Mouse (Mus musculus) myocyte (in vitro differentiated cells): ENCODE results near the gene Cd163. TPM values are rescaled to one million over a fixed set of nuclear protein-coding genes. Genes with fewer than 3 reads are reported as not detected.

Experiments
- H3K27me3 ChIP-seq: one replicate; pipeline ENCODE4 v1.6.1; 2011; ENCODE audit not compliant: control insufficient read depth, insufficient read depth, insufficient read length
- H3K36me3 ChIP-seq: one replicate; pipeline ENCODE4 v1.6.1; 2011; ENCODE audit not compliant: control insufficient read depth, insufficient read depth
- H3K4me2 ChIP-seq: one replicate; pipeline ENCODE4 v1.6.1; 2011; ENCODE audit warnings: low read depth, control low read depth
- H3K4me3 ChIP-seq: one replicate; pipeline ENCODE4 v1.5.1; 2011; ENCODE audit warnings: mild to moderate bottlenecking, control low read depth, moderate library complexity
- H3K79me2 ChIP-seq: one replicate; pipeline ENCODE4 v1.6.1; 2011; ENCODE audit not compliant: control insufficient read depth, insufficient read depth
- H3ac ChIP-seq: one replicate; pipeline ENCODE4 v1.6.1; 2011; ENCODE audit not compliant: control insufficient read depth, insufficient read length
- CEBPB ChIP-seq: IDR thresholded peaks from 2 replicates; pipeline ENCODE4 v1.6.1; 2011; ENCODE audit warnings: mild to moderate bottlenecking, moderate library complexity; ENCODE audit not compliant: poor library complexity, insufficient read depth, severe bottlenecking
- E2F4 ChIP-seq: IDR thresholded peaks from one replicate; pipeline ENCODE4 v1.6.1; 2011; ENCODE audit warnings: mild to moderate bottlenecking, control low read depth, moderate library complexity; ENCODE audit not compliant: insufficient read depth
- MAX ChIP-seq: IDR thresholded peaks from one replicate; pipeline ENCODE4 v1.6.1; 2011; ENCODE audit warnings: low read depth, mild to moderate bottlenecking, control low read depth
- MYOD1 ChIP-seq, 3 experiments: IDR thresholded peaks; one replicate each; pipeline ENCODE4 v1.6.1; 2011; ENCODE audit warnings: control low read depth in 2 of 3, low read depth in 2 of 3, mild to moderate bottlenecking in 2 of 3, moderate library complexity in 1 of 3; ENCODE audit not compliant: insufficient read length in 2 of 3, control insufficient read depth in 1 of 3
- MYOG ChIP-seq, 3 experiments: IDR thresholded peaks; one replicate each; pipeline ENCODE4 v1.6.1; 2011; ENCODE audit warnings: control low read depth in 2 of 3, low read depth in 2 of 3, mild to moderate bottlenecking in 2 of 3; ENCODE audit not compliant: insufficient read length in 2 of 3, control insufficient read depth in 1 of 3, insufficient read depth in 1 of 3
- POLR2A ChIP-seq: IDR thresholded peaks from one replicate; pipeline ENCODE4 v1.6.1; 2011; ENCODE audit warnings: low read depth, mild to moderate bottlenecking, control low read depth, moderate library complexity; ENCODE audit not compliant: insufficient read length
- POLR2AphosphoS2 ChIP-seq: IDR thresholded peaks from one replicate; pipeline ENCODE4 v1.6.1; 2011; ENCODE audit warnings: low read depth, control low read depth; ENCODE audit not compliant: insufficient read length
- REST ChIP-seq: IDR thresholded peaks from one replicate; pipeline ENCODE4 v1.6.1; 2011; ENCODE audit warnings: mild to moderate bottlenecking, control low read depth, moderate library complexity; ENCODE audit not compliant: insufficient read depth, insufficient read length
- SRF ChIP-seq: IDR thresholded peaks from one replicate; pipeline ENCODE4 v1.6.1; 2011; ENCODE audit warnings: low read depth; ENCODE audit not compliant: control insufficient read depth, insufficient read length
- TCF12 ChIP-seq: IDR thresholded peaks from one replicate; pipeline ENCODE4 v1.6.1; 2011; ENCODE audit warnings: mild to moderate bottlenecking, control low read depth; ENCODE audit not compliant: poor library complexity, insufficient read depth, severe bottlenecking
- TCF3 ChIP-seq: IDR thresholded peaks from one replicate; pipeline ENCODE4 v1.6.1; 2011; ENCODE audit warnings: low read depth, control low read depth; ENCODE audit not compliant: insufficient read length
- USF1 ChIP-seq: IDR thresholded peaks from one replicate; pipeline ENCODE4 v1.6.1; 2011; ENCODE audit warnings: low read depth, mild to moderate bottlenecking, control low read depth, moderate library complexity
- polyA plus RNA-seq: library from polyadenylated mRNA; unstranded; fragments of >200 nt; fragmentation: generic; extraction: Trizol; gene quantifications from one replicate; pipeline ENCODE4 v1.2.1, GENCODE M21; 2012; ENCODE audit warnings: missing spikeins

The Cd163 gene
- polyA plus RNA-seq, 1 experiment: 0.24 TPM

- Histone ChIP-seq H3ac (no peak overlapping the region), H3K36me3 (no peaks in the 10 kb centered on the region), H3K4me3 (no peak overlapping the region), H3K27me3 (no peaks in the 10 kb centered on the region), H3K4me2 (no peak overlapping the region), H3K79me2 (no peaks in the 10 kb centered on the region)
- no peak for TF ChIP-seq MYOD1 (IDR thresholded peaks at IDR 0.05; ENCODE audit: control insufficient read depth in 1 of 3, insufficient read length in 2 of 3, low read depth in 2 of 3)
- TF ChIP-seq POLR2AphosphoS2: no peak
- no peak for TF ChIP-seq TCF12
- no peak for TF ChIP-seq E2F4
- no peak for TF ChIP-seq REST
- TF ChIP-seq SRF: no peak
- TF ChIP-seq POLR2A: no peak
- no peak for TF ChIP-seq MAX
- TF ChIP-seq CEBPB: no peak
- TF ChIP-seq USF1: no peak
- TF ChIP-seq MYOG (IDR thresholded peaks at IDR 0.05; ENCODE audit: control insufficient read depth in 1 of 3, insufficient read depth in 1 of 3, insufficient read length in 2 of 3, low read depth in 2 of 3): no peak
- no peak for TF ChIP-seq TCF3
These were observed 56.1 kb downstream of the Cd163 start for GRCm38 (mm10) chr6:124360549-124360948.

- Histone ChIP-seq H3K79me2 (no peaks in the 10 kb centered on the region), H3K36me3 (no peaks in the 10 kb centered on the region), H3K4me3 (no peak overlapping the region), H3ac (no peak overlapping the region), H3K4me2 (no peak overlapping the region), H3K27me3 (no peaks in the 10 kb centered on the region)
- no peak for TF ChIP-seq POLR2A
- no peak for TF ChIP-seq POLR2AphosphoS2
- no peak for TF ChIP-seq E2F4
- TF ChIP-seq TCF3: no peak
- TF ChIP-seq MYOD1 (IDR thresholded peaks at IDR 0.05; ENCODE audit: control insufficient read depth in 1 of 3, insufficient read length in 2 of 3, low read depth in 2 of 3): no peak
- no peak for TF ChIP-seq MAX
- TF ChIP-seq REST: no peak
- TF ChIP-seq SRF: no peak
- TF ChIP-seq MYOG (IDR thresholded peaks at IDR 0.05; ENCODE audit: control insufficient read depth in 1 of 3, insufficient read depth in 1 of 3, insufficient read length in 2 of 3, low read depth in 2 of 3): no peak
- TF ChIP-seq TCF12: no peak
- TF ChIP-seq USF1: no peak
- no peak for TF ChIP-seq CEBPB
These were observed 59.9 kb downstream of the Cd163 start for GRCm38 (mm10) chr6:124364328-124364727.

GRCm38 (mm10) chr6:124373584-124374206 lies 69.2 kb downstream of the Cd163 start:
- Histone ChIP-seq H3K36me3 (no peaks in the 10 kb centered on the region), H3K27me3 (peaks cover 6% of the 10 kb centered on the region), H3K79me2 (no peaks in the 10 kb centered on the region), H3K4me2 (no peak overlapping the region), H3ac (no peak overlapping the region), H3K4me3 (no peak overlapping the region)
- no peak for TF ChIP-seq SRF
- TF ChIP-seq CEBPB: no peak
- TF ChIP-seq MYOG (IDR thresholded peaks at IDR 0.05; ENCODE audit: control insufficient read depth in 1 of 3, insufficient read depth in 1 of 3, insufficient read length in 2 of 3, low read depth in 2 of 3): no peak
- no peak for TF ChIP-seq TCF12
- no peak for TF ChIP-seq POLR2A
- no peak for TF ChIP-seq POLR2AphosphoS2
- no peak for TF ChIP-seq REST

GRCm38 (mm10) chr6:124374683-124375082 lies 70.2 kb downstream of the Cd163 start:
- H3K79me2 ChIP-seq: no peaks in the 10 kb centered on the region
- H3K36me3 ChIP-seq: no peaks in the 10 kb centered on the region
- no peak overlapping the region for H3K4me3 ChIP-seq
- H3K4me2 ChIP-seq: no peak overlapping the region
- H3K27me3 ChIP-seq: peaks cover 5% of the 10 kb centered on the region
- H3ac ChIP-seq: no peak overlapping the region
- no peak for TF ChIP-seq MYOG (IDR thresholded peaks at IDR 0.05; ENCODE audit: control insufficient read depth in 1 of 3, insufficient read depth in 1 of 3, insufficient read length in 2 of 3, low read depth in 2 of 3)
- TF ChIP-seq CEBPB: no peak
- no peak for TF ChIP-seq TCF12
- TF ChIP-seq USF1: no peak
- TF ChIP-seq MYOD1 (IDR thresholded peaks at IDR 0.05; ENCODE audit: control insufficient read depth in 1 of 3, insufficient read length in 2 of 3, low read depth in 2 of 3): no peak
- TF ChIP-seq REST: no peak
- no peak for TF ChIP-seq SRF
- no peak for TF ChIP-seq POLR2A
- no peak for TF ChIP-seq E2F4

GRCm38 (mm10) chr6:124375435-124375884 lies 71.0 kb downstream of the Cd163 start:
- Histone ChIP-seq H3ac (no peak overlapping the region), H3K4me3 (no peak overlapping the region), H3K27me3 (no peaks in the 10 kb centered on the region), H3K79me2 (no peaks in the 10 kb centered on the region), H3K36me3 (no peaks in the 10 kb centered on the region), H3K4me2 (no peak overlapping the region)
- TF ChIP-seq CEBPB: no peak
- no peak for TF ChIP-seq TCF12
- no peak for TF ChIP-seq MYOG (IDR thresholded peaks at IDR 0.05; ENCODE audit: control insufficient read depth in 1 of 3, insufficient read depth in 1 of 3, insufficient read length in 2 of 3, low read depth in 2 of 3)
- TF ChIP-seq TCF3: no peak
